Mouse (Mus musculus) embryo, embryonic 11 days (tissue): ENCODE results near the gene Nfrkb.

Source experiments
- DNase-seq: peaks from one replicate; pipeline ENCODE4 v3.0.0-alpha.2; 2015

Nfrkb gene

DNA sequence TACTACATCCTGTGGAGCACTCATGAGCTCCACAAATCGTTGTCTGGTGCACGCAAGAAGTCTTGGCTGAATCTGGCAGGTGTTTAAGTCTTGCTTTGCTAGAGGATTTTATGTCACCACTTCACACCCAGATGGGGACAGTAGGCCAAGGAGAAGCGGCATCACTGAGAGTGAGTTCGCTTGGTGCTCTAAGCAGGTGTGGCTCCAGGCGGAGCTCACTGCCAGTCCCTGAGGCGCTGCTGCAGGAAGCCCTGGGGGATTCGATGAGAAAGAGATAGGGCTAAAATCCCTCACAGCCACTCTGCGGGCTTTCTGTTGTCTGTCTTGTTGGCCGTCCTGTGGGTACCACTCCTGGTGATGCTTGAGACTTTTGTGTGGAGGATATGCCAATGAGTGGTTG lies 44.0 kb downstream of the Nfrkb start:
- DNase-seq = no peak

DNA sequence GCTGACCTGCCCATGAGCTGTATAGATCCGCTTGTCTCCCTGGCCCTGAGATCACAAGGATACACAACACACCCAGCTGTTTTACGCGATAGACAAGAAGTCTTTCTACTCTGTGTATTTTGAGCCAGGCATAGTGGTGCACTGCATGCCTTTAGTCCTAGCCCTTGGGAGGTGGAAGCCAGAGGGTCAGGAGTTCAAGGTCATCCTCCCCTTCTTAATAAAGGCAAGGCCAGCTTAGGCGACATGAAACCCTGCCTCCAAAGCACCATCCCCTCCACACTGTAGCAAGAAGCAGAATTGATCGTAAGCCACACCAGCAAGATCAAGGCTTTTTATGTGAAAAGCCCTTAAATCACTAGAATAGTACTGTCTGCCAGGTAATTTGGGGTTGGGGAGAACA lies 45.8 kb downstream of the Nfrkb start:
- no peak for DNase-seq

GRCm38 (mm10) chr9:31432336-31432975 lies 46.5 kb downstream of the Nfrkb start:
- no peak for DNase-seq

DNA sequence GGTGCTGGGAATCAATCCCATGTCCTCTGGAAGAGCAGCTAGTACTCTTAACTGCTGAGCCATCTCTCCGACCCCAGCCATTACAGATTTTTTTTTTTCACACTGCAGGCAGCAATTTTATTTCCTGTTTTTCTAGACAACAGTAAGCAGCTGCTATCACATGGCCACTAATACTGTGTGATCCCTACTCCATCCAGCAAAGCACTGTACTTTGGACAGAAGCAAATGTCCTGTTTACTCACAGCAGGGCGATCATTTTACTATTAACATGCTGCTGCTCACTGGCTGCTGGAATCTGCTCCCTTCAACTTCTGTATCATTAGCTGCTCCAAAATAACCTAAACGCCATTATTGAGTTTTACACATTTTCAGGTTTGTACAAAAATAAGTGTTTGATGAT lies 47.4 kb downstream of the Nfrkb start:
- DNase-seq = no peak

GRCm38 (mm10) chr9:31435415-31435814 lies 49.4 kb downstream of the Nfrkb start:
- no peak for DNase-seq

GRCm38 (mm10) chr9:31437861-31438260 lies 51.9 kb downstream of the Nfrkb start:
- no peak for DNase-seq

- no peak for DNase-seq
These were observed 52.8 kb downstream of the Nfrkb start for GRCm38 (mm10) chr9:31438834-31439233.

- no peak for DNase-seq
These were observed 53.3 kb downstream of the Nfrkb start for GRCm38 (mm10) chr9:31439341-31439740.

GRCm38 (mm10) chr9:31440366-31440765 lies 54.4 kb downstream of the Nfrkb start:
- no peak for DNase-seq

GRCm38 (mm10) chr9:31441487-31441886 lies 55.5 kb downstream of the Nfrkb start:
- no peak for DNase-seq

DNA sequence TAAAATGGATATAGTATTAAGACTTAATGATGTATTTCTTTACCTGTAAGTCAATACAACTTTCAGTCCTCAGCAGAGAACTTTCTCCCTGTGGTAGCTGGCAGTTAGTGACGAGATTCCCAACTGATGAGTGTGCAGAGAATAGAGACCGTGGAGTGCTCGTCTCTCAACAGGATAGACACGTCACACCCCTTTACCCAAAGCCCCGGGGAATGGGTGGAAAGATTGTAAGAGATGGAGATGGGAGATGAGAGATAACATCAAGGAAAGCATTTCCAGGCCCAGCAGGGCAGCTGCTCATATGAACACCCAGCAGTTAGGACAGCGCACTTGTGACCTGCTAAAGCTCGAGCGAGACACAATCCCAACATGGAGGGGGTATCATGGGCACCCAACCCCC lies 58.2 kb downstream of the Nfrkb start:
- no peak for DNase-seq

GRCm38 (mm10) chr9:31449145-31449772 lies 63.3 kb downstream of the Nfrkb start:
- DNase-seq = no peak

- DNase-seq = peak; percentile 42
These were observed 66.2 kb downstream of the Nfrkb start for GRCm38 (mm10) chr9:31452166-31452565.

GRCm38 (mm10) chr9:31454356-31454755 lies 68.4 kb downstream of the Nfrkb start:
- no peak for DNase-seq

DNA sequence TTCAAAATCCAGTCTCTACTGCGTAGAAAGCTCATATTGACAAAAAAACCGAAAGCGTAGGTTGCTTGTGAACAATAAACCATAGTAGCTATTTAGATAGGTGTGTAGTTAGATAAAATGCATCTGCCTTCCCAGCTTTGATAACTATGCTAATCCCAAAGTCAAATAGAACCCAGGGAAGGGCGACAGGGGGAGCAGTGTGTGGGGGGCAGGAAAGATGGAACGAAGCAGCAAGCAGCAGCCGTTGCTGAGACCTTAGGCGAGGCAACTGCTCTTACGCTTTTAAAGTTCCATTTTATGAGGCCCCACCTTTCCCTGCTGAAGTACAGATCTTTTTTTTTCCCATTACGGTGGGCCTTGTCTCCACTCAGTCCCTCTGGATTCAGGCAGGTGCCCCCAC lies 77.2 kb downstream of the Nfrkb start:
- DNase-seq = no peak

GRCm38 (mm10) chr9:31463692-31464474 lies 77.9 kb downstream of the Nfrkb start, which contains the start of gene Tmem45b:
Gene Tmem45b (minus strand): TSS chr9:31464462.
- DNase-seq = no peak
